Mouse (Mus musculus): ENCODE measurements around the gene Stra8.

DNA sequence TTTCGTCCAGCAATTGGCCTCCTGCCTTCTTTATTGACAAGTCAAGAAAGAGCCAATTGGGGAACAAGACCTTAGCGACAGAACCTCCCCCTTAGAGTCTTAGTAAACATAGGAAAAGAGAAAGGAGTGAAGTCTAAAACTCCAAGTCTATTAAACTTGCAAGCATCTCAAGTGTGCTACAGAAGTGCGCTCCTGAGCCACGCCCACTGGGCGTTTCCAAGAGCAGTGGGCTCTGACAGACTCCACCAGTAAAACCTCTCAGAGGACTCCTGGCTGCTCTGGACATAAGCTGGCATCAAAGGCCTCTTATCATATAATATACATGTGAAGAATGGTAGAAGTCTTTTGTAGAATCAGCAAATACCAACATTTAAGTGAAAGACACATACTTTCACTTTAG lies 16.5 kb upstream of the Stra8 start:
- TF ChIP-seq POLR2A (IDR thresholded peaks at IDR 0.05; ENCODE audit: extremely low read depth, insufficient read depth, low read length) (no peak), CTCF (IDR thresholded peaks at IDR 0.05; ENCODE audit: extremely low read depth, insufficient read depth, low read length) (no peak)
